Mouse (Mus musculus): ENCODE measurements at regions not wholly inside any gene's neighbourhood (a gene's known extent, or its start where the extent isn't known, plus 50 kb on each side); places are given as distances from the start of the nearest gene placed in this dataset.

DNA sequence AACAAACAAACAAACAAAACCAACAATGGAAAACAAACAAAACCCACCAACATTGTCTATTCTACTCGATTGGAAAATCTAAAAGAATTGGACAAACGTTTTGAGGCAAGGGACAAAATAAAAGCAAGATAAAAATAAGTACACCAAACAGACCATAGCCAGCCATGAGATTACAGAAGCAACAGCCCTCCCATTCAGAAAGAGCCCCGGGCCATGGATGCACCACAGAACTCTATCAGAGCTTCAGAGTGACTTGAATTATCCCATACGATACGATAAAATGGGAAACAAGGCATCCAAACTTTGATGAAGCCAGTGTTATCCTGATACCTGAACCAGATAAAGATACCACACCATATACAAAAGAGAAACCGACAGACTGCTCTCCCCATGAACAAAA, 68.7 kb downstream of the Npepl1 start:
- no peak for DNase-seq

DNA sequence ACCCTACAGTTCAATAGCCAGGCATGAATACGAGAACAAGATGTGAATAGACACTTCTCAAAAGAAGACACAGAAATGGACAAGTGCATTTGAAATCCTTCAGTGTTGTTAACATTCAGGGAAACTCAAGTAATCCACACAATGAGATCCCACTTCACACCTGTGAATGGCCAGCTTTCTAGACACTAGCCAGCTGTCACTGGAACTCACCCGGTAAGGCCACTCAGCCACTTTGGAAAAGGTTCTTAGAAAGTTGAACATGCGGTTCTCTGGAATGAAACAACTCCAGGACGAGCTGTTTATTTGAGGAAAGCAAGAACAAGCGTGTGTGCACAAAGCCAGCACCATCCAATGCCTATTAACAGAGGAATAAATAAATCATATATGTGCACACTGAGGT, 74.6 kb downstream of the Npepl1 start:
- no peak for DNase-seq

DNA sequence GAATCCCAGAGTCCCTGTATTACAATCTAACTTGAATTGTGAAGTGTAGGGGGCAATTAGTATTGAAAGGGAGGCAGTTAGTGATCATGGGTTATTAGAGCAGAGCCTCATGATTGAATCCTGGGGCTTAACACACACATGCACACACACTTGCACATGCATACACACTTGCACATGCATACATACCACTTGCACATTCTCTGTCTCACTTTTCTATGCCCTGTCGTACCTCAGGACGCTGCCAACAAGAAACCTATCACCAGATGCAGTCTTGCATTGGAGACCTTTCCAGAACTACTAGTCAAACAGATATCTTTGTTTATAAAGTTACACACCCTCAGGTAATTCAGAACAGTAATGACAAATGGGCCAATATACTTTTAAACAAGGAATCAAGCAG, 80.9 kb downstream of the Npepl1 start:
- DNase-seq = no peak

DNA sequence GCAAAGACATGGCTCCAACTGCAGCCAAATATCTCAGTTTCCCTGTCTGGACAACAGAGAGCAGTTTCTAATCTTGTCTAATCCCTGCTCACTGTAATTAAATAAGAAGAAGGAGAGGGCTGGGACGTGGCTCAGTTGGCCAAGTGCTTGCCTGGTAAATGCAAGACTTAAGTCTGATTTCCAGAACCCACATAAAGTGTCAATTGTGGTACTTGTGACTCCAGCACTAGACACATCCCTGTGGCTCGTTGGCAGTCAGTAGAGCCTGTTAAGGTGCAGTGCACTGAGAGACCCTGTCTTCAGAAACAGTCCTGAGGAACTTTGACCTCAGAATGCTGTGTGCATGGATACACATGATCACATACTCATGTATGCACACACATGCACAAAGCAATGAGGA, 81.4 kb downstream of the Npepl1 start:
- DNase-seq = no peak

DNA sequence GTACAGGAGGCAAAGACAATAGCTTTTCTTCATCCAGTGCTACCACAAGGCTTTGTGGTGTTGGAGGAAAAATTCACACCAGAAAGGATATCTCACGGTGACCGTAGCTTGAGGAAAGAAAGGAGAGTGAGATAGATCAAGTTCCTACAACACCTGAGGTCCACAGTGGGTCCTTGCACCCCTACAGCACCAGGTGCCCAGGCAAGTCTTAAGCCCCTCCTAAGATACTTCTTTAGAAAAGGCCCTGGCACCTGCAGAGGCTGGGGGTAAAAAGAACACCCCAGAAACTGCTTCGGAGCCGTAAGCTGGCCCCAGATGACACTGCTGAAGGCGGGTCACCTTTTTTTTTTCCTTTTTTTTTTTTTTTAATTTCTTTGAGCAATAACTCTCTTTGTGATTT, 81.9 kb downstream of the Npepl1 start:
- no peak for DNase-seq

DNA sequence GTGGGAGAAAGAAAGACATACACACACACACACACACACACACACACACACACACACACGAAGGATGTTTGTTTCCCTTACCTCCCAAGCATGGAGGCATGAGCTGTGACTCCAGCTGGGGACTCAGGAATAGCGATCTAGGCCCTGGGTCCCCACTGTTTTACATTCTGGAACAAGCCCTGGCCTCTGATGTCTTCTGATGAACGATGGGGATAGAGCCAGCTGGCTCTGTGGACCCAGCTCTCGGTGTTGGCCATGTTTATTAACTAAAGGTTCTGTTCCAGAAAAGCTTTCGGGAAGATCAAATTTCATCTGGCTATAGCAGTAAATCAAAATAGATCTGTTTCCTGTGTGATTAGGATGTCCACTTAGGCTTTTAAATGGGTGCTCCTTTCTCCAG, 83.4 kb downstream of the Npepl1 start:
- no peak for DNase-seq

DNA sequence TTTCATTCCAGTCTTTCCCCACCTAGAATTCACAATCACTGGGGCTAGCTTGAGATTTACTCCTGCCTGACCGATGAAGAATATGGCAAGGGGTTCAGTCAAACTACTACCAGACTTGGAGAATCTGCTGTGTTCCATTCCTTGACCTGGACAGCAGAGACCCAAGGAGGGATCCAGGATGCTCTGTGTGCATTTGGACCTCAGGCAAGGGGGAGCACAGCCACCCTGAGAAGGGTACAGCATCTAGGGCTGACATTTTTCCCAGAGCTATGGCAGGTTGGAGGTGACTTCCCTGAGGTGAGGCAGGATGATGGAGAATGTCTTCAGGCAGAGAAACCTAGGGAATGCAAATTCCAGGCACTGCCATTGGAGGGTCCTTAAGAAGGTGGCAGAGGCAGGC, 85.5 kb downstream of the Npepl1 start:
- no peak for DNase-seq

DNA sequence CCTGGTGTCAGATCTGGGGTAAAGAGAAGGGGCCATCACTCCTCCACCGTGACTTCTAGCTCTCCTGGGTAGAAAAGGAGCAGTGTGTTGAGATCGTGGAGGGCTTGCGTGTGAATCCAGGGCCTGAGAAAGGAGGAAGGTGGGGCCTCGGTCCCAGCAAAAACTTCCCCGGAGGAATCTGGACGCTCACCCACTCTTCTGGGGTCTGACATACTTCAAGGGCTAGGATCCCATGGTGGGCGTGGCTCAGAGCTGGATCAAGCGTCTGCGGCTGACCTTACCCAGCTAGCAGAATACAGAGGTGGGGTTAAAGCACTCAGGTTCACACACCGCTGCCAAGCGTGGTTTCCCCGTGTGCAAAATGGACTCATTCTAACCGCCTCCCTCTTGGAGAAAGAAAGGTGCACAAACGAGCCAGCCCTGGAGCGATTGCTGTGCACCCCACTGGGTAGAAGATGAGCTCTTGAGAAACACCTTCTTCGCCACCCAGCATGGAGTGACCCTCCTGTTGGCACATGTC, 86.6 kb downstream of the Npepl1 start:
- no peak for DNase-seq

DNA sequence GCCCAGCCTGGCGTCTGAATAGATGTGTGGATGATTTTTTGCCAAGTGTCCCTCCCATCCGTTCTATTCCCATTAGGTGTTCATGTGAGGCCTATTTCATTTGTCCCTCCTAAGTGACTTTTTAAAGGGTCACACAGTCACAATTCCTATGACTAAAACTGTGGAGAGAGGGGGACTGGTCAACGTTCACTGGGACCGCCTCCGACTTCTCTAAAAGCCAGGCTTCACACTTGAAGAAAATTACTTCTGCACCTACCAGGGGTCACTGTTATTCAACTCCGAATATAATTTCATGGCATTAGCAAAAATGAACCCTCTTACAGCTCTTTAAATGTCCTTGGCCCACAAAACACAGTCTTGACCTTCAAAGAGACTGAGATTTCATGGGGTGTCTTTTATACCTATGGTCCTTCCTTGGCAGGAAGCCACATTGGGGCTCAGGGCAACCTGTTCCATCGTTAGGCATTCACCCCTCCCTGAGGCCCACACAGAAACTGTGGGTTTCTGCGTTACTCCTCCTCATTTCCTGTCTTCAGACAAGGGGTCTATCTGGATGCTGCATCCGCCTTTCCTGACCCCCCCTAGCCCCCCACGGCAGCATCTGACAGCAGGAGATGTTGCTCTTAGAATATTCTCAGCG, 86.7 kb upstream of the Gnas start:
- DNase-seq = no peak

DNA sequence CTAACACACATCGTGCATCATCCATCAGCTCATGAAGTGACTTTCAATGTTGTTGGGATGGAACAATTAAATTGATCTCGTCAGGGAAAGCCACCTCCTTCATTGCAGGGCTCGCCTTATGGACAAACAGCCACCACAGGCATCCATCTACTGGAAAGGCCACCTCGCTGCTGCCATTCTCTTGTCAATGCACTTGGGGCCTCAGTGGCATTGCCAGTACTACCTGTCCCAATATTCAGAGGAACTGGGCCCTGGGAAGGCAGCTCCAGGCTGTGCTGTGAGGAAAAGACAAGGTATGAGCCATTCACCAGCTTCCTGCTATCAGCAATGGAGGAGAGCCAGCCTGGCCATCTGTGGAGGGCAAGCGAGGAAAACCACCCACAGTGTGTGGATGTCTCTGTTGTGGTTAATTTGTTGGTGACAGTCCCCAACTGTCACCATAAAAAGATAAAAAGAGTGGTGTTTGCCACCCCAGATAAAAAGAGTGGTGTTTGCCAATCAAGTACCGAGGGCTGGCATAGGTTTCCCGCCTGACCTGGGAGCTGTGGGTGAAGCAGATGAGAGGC, 85.6 kb upstream of the Gnas start:
- DNase-seq = no peak

DNA sequence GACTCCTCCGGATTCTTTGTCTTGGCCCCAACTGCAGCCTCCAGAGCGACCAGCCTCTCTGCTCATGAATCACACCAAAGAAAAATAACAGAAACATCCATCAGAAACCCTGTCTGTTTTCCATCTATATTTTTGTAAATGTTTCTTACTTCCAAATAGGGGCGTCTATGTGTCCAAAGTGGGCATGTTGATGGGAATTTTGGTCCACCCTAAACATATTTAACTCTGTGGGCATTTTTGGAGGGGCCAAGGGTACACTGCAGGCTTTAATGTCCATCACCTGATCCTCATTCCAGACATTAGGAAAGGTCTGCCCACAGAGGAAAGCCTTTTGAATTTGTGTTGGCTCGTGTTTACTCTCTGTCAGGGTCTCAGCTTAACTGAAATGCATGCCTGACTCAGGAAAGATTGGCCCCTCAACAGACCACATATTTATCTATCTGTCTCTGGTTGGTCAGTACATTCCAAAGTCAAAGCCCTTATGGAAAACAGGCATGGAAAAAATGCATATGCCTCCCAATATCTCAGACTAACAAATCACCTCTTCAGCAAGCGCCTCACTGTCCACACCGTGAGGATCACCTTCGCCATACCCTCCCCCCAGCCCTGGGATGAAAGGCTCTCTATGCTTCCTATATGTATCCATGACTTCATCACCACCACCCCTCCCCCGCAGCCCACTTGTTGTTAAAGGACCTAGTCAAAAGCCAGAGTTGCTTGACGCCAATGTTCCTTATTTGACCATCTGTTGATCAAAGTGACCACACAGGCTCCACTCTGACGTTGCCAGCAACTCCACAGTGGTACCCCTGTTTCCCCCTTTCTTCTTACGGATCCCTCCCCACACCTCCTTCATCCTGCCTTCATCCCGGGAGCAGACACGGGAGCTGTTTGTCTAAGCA, 83.9 kb upstream of the Gnas start:
- no peak for DNase-seq

DNA sequence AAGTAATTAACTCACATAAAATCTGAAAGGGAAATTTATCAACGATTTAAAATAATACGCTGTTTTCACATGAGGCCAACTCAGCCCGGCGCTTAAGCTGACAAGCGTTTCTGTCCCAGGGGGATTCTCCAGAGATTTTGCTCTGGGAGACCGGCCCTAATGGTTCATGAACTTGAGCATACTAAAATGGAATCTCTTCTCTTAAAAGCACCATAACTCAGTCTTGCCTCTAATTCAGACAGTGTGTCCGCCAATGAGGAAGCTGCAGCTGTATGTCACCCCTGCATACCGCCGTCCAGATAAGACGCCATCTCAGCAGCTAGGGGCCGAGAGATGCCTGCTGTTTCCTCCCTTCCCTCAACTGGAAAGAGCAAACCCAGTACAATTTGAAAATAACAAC, 80.7 kb upstream of the Gnas start:
- no peak for DNase-seq

DNA sequence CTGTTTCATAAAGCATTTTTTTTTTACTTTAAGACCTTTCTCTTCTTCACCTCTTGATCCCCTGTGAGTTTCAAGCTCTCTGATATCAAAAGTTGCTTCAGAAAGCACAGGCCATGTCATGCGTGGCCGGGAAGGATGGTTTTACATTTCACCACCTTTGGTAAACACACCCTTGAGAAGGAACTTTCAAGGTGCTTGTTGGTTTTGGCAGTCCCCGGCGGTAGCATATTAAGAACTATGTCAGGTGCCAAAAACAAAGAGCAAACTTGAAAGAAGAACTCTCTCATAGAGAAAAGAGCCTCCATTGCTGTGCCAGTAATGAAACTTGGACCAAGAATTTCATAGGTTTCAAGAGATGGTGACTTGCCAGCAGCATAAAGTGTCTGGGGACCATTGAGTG, 72.4 kb upstream of the Gnas start:
- peak; percentile 1 for DNase-seq

DNA sequence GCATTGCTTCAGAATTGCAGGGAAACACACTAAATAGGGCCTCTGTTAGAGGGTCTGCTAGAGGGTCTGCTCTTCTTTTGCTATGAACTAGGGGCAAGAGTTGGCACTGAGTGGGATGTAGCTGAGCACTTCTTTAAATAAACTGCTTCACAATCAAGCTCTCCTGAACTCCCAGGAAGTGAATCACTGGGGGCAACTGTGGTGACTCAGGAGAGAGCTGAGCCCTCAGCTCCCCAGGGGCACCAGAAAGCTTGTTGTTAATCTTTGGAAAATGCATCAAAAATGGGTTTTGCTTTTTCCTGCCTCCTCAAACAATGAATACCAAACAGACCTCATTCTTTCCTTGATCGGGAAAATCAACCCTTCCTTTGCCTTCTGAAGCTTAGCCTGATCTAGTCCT, 57.5 kb upstream of the Gnas start:
- no peak for DNase-seq

Measured in lung, postnatal 14 days (tissue).